Mouse (Mus musculus): Measurements from ENCODE around the gene P2ry6. TPM values are rescaled to one million over a fixed set of nuclear protein-coding genes. Genes with fewer than 3 reads are reported as not detected.
A peak's percentile ranks its signal among the peaks of the same experiment; 100 is the strongest.

Gene P2ry6
- polyA plus RNA-seq, 1 experiment from 2014 or later = 3.6 TPM

GRCm38 (mm10) chr7:100958426-100958825 lies 16.0 kb downstream of the P2ry6 start:
- Histone ChIP-seq H3K4me2 (no peak overlapping the region), H3K4me1 (peaks cover 4% of the 10 kb centered on the region), H3K27me3 (replicated peaks) (0 out of 2 replicates have a peak, but pooled peaks cover 5% of the 10 kb centered on the region), H3K4me3 (no peak overlapping the region), H3K36me3 (no peaks in the 10 kb centered on the region), H3K9ac (no peak overlapping the region), H3K9me3 (replicated peaks) (no peaks in the 10 kb centered on the region), H3K27ac (no peak overlapping the region)
- ATAC-seq = no peak
- 84% methylated on average over 2 of the region's 2 CpGs for WGBS (ENCODE audit: insufficient replicate concordance)

GRCm38 (mm10) chr7:100952686-100953085 lies 21.8 kb downstream of the P2ry6 start:
- no peak overlapping the region for H3K9ac ChIP-seq
- H3K9me3 ChIP-seq (replicated peaks) = no peaks in the 10 kb centered on the region
- no peaks in the 10 kb centered on the region for H3K27me3 ChIP-seq (replicated peaks)
- no peak for ATAC-seq
- H3K27ac ChIP-seq = peak overlapping the region; percentile 6; the same call in 1 of the 2 replicates
- WGBS (ENCODE audit: insufficient replicate concordance) = 66% methylated on average over 7 of the region's 7 CpGs
- H3K4me2 ChIP-seq = no peak overlapping the region
- no peak overlapping the region for H3K4me3 ChIP-seq
- H3K4me1 ChIP-seq = peaks cover 45% of the 10 kb centered on the region
- no peaks in the 10 kb centered on the region for H3K36me3 ChIP-seq

- WGBS (ENCODE audit: insufficient replicate concordance) = 42% methylated on average over 2 of the region's 2 CpGs
Measured at GRCm38 (mm10) chr7:100951903-100952302, 22.5 kb downstream of the P2ry6 start.

GRCm38 (mm10) chr7:100950481-100951010 lies 23.9 kb downstream of the P2ry6 start:
- no peak overlapping the region for H3K9ac ChIP-seq
- WGBS (ENCODE audit: insufficient replicate concordance) = 22% methylated on average over 12 of the region's 12 CpGs
- H3K27ac ChIP-seq = peak overlapping the region; percentile 75
- no peak overlapping the region for H3K4me3 ChIP-seq
- no peaks in the 10 kb centered on the region for H3K27me3 ChIP-seq (replicated peaks)
- no peaks in the 10 kb centered on the region for H3K36me3 ChIP-seq
- H3K4me2 ChIP-seq = peak overlapping the region; percentile 26
- peak; percentile 63 for ATAC-seq
- H3K4me1 ChIP-seq = peaks cover 45% of the 10 kb centered on the region
- H3K9me3 ChIP-seq (replicated peaks) = no peaks in the 10 kb centered on the region

More at GRCm38 (mm10) chr7:100951903-100952302, 22.5 kb downstream of the P2ry6 start:
- no peaks in the 10 kb centered on the region for H3K27me3 ChIP-seq (replicated peaks)
- H3K36me3 ChIP-seq = no peaks in the 10 kb centered on the region
- no peak overlapping the region for H3K4me2 ChIP-seq
- ATAC-seq = no peak
- H3K4me3 ChIP-seq = no peak overlapping the region
- no peak overlapping the region for H3K9ac ChIP-seq
- no peaks in the 10 kb centered on the region for H3K9me3 ChIP-seq (replicated peaks)
- peaks cover 45% of the 10 kb centered on the region for H3K4me1 ChIP-seq
- H3K27ac ChIP-seq = no peak overlapping the region

- Histone ChIP-seq H3K9ac (no peak overlapping the region), H3K27me3 (replicated peaks) (no peaks in the 10 kb centered on the region), H3K4me3 (no peak overlapping the region), H3K36me3 (no peaks in the 10 kb centered on the region), H3K4me1 (peaks cover 45% of the 10 kb centered on the region), H3K4me2 (peak overlapping the region; percentile 26), H3K27ac (peak overlapping the region; percentile 75), H3K9me3 (replicated peaks) (no peaks in the 10 kb centered on the region)
- peak; percentile 68 for ATAC-seq
- 29% methylated on average over 5 of the region's 5 CpGs for WGBS (ENCODE audit: insufficient replicate concordance)
Measured at GRCm38 (mm10) chr7:100950031-100950430, 24.4 kb downstream of the P2ry6 start.

- Histone ChIP-seq H3K4me3 (no peak overlapping the region), H3K27me3 (replicated peaks) (peaks cover 12% of the 10 kb centered on the region; the same call in 1 of the 2 replicates), H3K36me3 (no peaks in the 10 kb centered on the region), H3K9ac (no peak overlapping the region), H3K9me3 (replicated peaks) (no peaks in the 10 kb centered on the region), H3K4me1 (peaks cover 15% of the 10 kb centered on the region), H3K4me2 (no peak overlapping the region), H3K27ac (no peak overlapping the region)
- no peak for ATAC-seq
- WGBS (ENCODE audit: insufficient replicate concordance) = 66% methylated on average over 5 of the region's 5 CpGs
Measured at GRCm38 (mm10) chr7:100944738-100945137, 29.7 kb downstream of the P2ry6 start.

GRCm38 (mm10) chr7:100944306-100944705 lies 30.1 kb downstream of the P2ry6 start:
- H3K27me3 ChIP-seq (replicated peaks) = peaks cover 12% of the 10 kb centered on the region; the same call in 1 of the 2 replicates
- WGBS (ENCODE audit: insufficient replicate concordance) = 45% methylated on average over 2 of the region's 2 CpGs
- no peak for ATAC-seq
- H3K9ac ChIP-seq = no peak overlapping the region
- no peak overlapping the region for H3K4me3 ChIP-seq
- peaks cover 10% of the 10 kb centered on the region for H3K4me1 ChIP-seq
- no peak overlapping the region for H3K4me2 ChIP-seq
- no peaks in the 10 kb centered on the region for H3K36me3 ChIP-seq
- no peaks in the 10 kb centered on the region for H3K9me3 ChIP-seq (replicated peaks)
- no peak overlapping the region for H3K27ac ChIP-seq

GRCm38 (mm10) chr7:100942789-100943615 lies 31.4 kb downstream of the P2ry6 start:
- Histone ChIP-seq H3K27me3 (replicated peaks) (peaks cover 12% of the 10 kb centered on the region; the same call in 1 of the 2 replicates), H3K36me3 (no peaks in the 10 kb centered on the region), H3K4me3 (no peak overlapping the region), H3K4me2 (no peak overlapping the region), H3K27ac (no peak overlapping the region), H3K9me3 (replicated peaks) (no peaks in the 10 kb centered on the region), H3K9ac (no peak overlapping the region), H3K4me1 (peaks cover 3% of the 10 kb centered on the region; the same call in 1 of the 2 replicates)
- ATAC-seq = peak; percentile 56; the same call in 1 of the 2 replicates
- WGBS (ENCODE audit: insufficient replicate concordance) = 47% methylated on average over 12 of the region's 12 CpGs

- peaks cover 3% of the 10 kb centered on the region; the same call in 1 of the 2 replicates for H3K4me1 ChIP-seq
- no peak overlapping the region for H3K4me3 ChIP-seq
- 29% methylated on average over 5 of the region's 5 CpGs for WGBS (ENCODE audit: insufficient replicate concordance)
- H3K9me3 ChIP-seq (replicated peaks) = no peaks in the 10 kb centered on the region
- H3K9ac ChIP-seq = no peak overlapping the region
- no peaks in the 10 kb centered on the region for H3K36me3 ChIP-seq
- ATAC-seq = no peak
- no peak overlapping the region for H3K4me2 ChIP-seq
- H3K27ac ChIP-seq = no peak overlapping the region
- peaks cover 12% of the 10 kb centered on the region; the same call in 1 of the 2 replicates for H3K27me3 ChIP-seq (replicated peaks)
Measured at GRCm38 (mm10) chr7:100941169-100941568, 33.3 kb downstream of the P2ry6 start.

- peaks cover 14% of the 10 kb centered on the region for H3K27me3 ChIP-seq (replicated peaks)
- WGBS (ENCODE audit: insufficient replicate concordance) = 82% methylated on average over 16 of the region's 16 CpGs
Measured at GRCm38 (mm10) chr7:100938106-100938505, 36.3 kb downstream of the P2ry6 start.

GRCm38 (mm10) chr7:100937481-100937880 lies 37.0 kb downstream of the P2ry6 start:
- Histone ChIP-seq H3K9me3 (replicated peaks) (no peaks in the 10 kb centered on the region), H3K27ac (no peak overlapping the region), H3K36me3 (no peaks in the 10 kb centered on the region), H3K27me3 (replicated peaks) (peaks cover 20% of the 10 kb centered on the region), H3K4me3 (no peak overlapping the region), H3K4me2 (no peak overlapping the region), H3K4me1 (peaks cover 6% of the 10 kb centered on the region), H3K9ac (no peak overlapping the region)
- WGBS (ENCODE audit: insufficient replicate concordance) = 70% methylated on average over 3 of the region's 3 CpGs
- ATAC-seq = no peak

More at GRCm38 (mm10) chr7:100938106-100938505, 36.3 kb downstream of the P2ry6 start:
- no peak for ATAC-seq
- Histone ChIP-seq H3K27ac (no peak overlapping the region), H3K36me3 (no peaks in the 10 kb centered on the region), H3K4me3 (no peak overlapping the region), H3K4me2 (no peak overlapping the region), H3K9me3 (replicated peaks) (no peaks in the 10 kb centered on the region), H3K4me1 (peaks cover under 1% of the 10 kb centered on the region), H3K9ac (no peak overlapping the region)

- H3K9ac ChIP-seq = no peak overlapping the region
- ATAC-seq = no peak
- H3K4me2 ChIP-seq = no peak overlapping the region
- H3K27me3 ChIP-seq (replicated peaks) = peaks cover 60% of the 10 kb centered on the region
- no peak overlapping the region for H3K4me3 ChIP-seq
- no peaks in the 10 kb centered on the region for H3K36me3 ChIP-seq
- no peak overlapping the region for H3K27ac ChIP-seq
- H3K9me3 ChIP-seq (replicated peaks) = no peaks in the 10 kb centered on the region
- H3K4me1 ChIP-seq = peaks cover 31% of the 10 kb centered on the region
Measured at GRCm38 (mm10) chr7:100933520-100933919, 40.9 kb downstream of the P2ry6 start.

All from liver, embryonic 12.5 days (tissue).